Mouse (Mus musculus) liver, postnatal 0 days (tissue): ENCODE results near the gene Gm20914. TPM values are rescaled to one million over a fixed set of nuclear protein-coding genes. Genes with fewer than 3 reads are reported as not detected.
"Not testable (repeated sequence)": the region's sequence is repeated elsewhere in the genome, so short reads cannot be mapped to it uniquely, and the experiment has no call there.

Source experiments
- ATAC-seq: fragments of 200-750 bp; cut with Nextera tagmentation; 2 replicates; pipeline ENCODE4 v1.8.0; 2017; ENCODE audit warnings: mild to moderate bottlenecking, moderate library complexity
- DNase-seq: peaks from one replicate; pipeline ENCODE4 v3.0.0-alpha.2; 2016
- H3K27ac ChIP-seq: fragments of 300-500 bp; sonication (generic); 2 replicates; pipeline ENCODE4 v1.5.1; 2014; ENCODE audit warnings: antibody characterized with exemption, moderate library complexity, mild to moderate bottlenecking, low read depth
- H3K27me3 ChIP-seq: fragments of 300-500 bp; sonication (generic); 2 replicates; pipeline ENCODE4 v1.6.1; 2014; ENCODE audit warnings: low read length, control low read depth, mixed read lengths; ENCODE audit not compliant: insufficient read depth
- H3K36me3 ChIP-seq: fragments of 300-500 bp; sonication (generic); replicated peaks from 2 replicates; pipeline ENCODE4 v1.6.1; 2014; ENCODE audit warnings: mild to moderate bottlenecking, control low read depth, low read length, moderate library complexity, mixed read lengths; ENCODE audit not compliant: insufficient read depth
- H3K4me1 ChIP-seq: fragments of 300-500 bp; sonication (generic); 2 replicates; pipeline ENCODE4 v1.6.1; 2014; ENCODE audit warnings: antibody characterized with exemption, mild to moderate bottlenecking, control low read depth; ENCODE audit not compliant: insufficient read depth
- H3K4me2 ChIP-seq: fragments of 300-500 bp; sonication (generic); 2 replicates; pipeline ENCODE4 v1.6.1; 2014; ENCODE audit warnings: low read depth, mild to moderate bottlenecking, low read length, moderate library complexity, mixed read lengths
- H3K4me3 ChIP-seq: fragments of 300-500 bp; sonication (generic); 2 replicates; pipeline ENCODE4 v1.5.1; 2014; ENCODE audit warnings: low read depth, low read length
- H3K9ac ChIP-seq: fragments of 300-500 bp; sonication (generic); replicated peaks from 2 replicates; pipeline ENCODE4 v1.6.1; 2014; ENCODE audit warnings: mild to moderate bottlenecking, moderate library complexity
- H3K9me3 ChIP-seq: fragments of 300-500 bp; sonication (generic); 2 replicates; pipeline ENCODE4 v1.6.1; 2016; ENCODE audit warnings: mild to moderate bottlenecking, control low read depth, low read length, mixed read lengths
- WGBS: fragments of 180-500 bp; shearing (Covaris S2); extraction: QIAGEN DNeasy Blood & Tissue Kit; methylation state at CpG from one replicate; pipeline ENCODE4 v1.1.7; 2014; ENCODE audit not compliant: insufficient replicate concordance; 5-methylcytosine and 5-hydroxymethylcytosine counted together
- polyA plus RNA-seq: library from polyadenylated mRNA; unstranded; fragments of >200 nt; fragmentation: Nextera tagmentation; extraction: Ambion mirVana; gene quantifications from 2 replicates; pipeline ENCODE4 v1.2.1, GENCODE M21; 2015

Gm20914 gene
- not detected in 2 replicates for polyA plus RNA-seq

DNA sequence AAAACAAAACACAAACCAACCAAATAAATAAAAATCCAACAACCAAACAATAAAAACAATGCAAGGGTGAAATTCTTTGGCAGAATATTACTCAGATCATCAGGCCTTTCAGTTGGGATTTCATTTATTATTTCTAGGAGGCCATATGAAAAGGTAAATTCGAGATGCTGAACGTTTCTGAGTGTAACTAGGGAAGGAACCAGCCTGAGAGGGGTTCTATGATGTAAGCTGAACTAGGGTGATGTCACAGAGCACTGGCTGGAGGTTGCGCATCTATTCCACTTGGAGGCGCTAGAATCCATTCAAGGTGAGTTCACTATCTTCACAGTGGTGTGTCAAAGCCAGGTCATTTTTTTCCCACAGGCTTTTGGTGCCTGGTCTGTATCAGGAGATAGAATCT, at the start of gene Gm20914:
Gm20914 (plus strand) TSS at position 301 of the 400 bp plus-strand sequence.
- not testable (repeated sequence) for H3K4me1 ChIP-seq, H3K27ac ChIP-seq, H3K9me3 ChIP-seq, H3K27me3 ChIP-seq, H3K36me3 ChIP-seq, H3K4me2 ChIP-seq, H3K9ac ChIP-seq, DNase-seq, H3K4me3 ChIP-seq, ATAC-seq
- no CpG with 5 or more reads among the region's 4 CpGs for WGBS

Other genes starting within 250 kb of the Gm20914 start
- gene Gm21854, start 69.0 kb upstream of the Gm20914 start, polyA plus RNA-seq: not detected in 2 replicates
- not detected in 2 replicates for gene Gm28171, start 67.4 kb downstream of the Gm20914 start, polyA plus RNA-seq
- not detected in 2 replicates for gene Gm21778, start 216.5 kb downstream of the Gm20914 start, polyA plus RNA-seq